Mouse (Mus musculus) liver, embryonic 12.5 days (tissue): ENCODE measurements at regions not wholly inside any gene's neighbourhood (a gene's known extent, or its start where the extent isn't known, plus 50 kb on each side); places are given as distances from the start of the nearest gene placed in this dataset.

ENCODE experiments used
- ATAC-seq: fragments of 200-750 bp; cut with Nextera tagmentation; 2 replicates; pipeline ENCODE4 v1.8.0; 2017; ENCODE audit warnings: moderate number of reproducible peaks, mild to moderate bottlenecking, moderate library complexity
- H3K27ac ChIP-seq: fragments of 300-500 bp; sonication (generic); 2 replicates; pipeline ENCODE4 v1.5.1; 2016; ENCODE audit warnings: mild to moderate bottlenecking
- H3K27me3 ChIP-seq: fragments of 300-500 bp; sonication (generic); replicated peaks from 2 replicates; pipeline ENCODE4 v1.6.1; 2016; ENCODE audit warnings: mild to moderate bottlenecking, moderate library complexity
- H3K36me3 ChIP-seq: fragments of 300-500 bp; sonication (generic); 2 replicates; pipeline ENCODE4 v1.6.1; 2016; ENCODE audit warnings: mild to moderate bottlenecking, moderate library complexity
- H3K4me1 ChIP-seq: fragments of 300-500 bp; sonication (generic); 2 replicates; pipeline ENCODE4 v1.6.1; 2016
- H3K4me2 ChIP-seq: fragments of 300-500 bp; sonication (generic); 2 replicates; pipeline ENCODE4 v1.6.1; 2016; ENCODE audit warnings: mild to moderate bottlenecking, moderate library complexity
- H3K4me3 ChIP-seq: fragments of 300-500 bp; sonication (generic); 2 replicates; pipeline ENCODE4 v1.5.1; 2016; ENCODE audit warnings: mild to moderate bottlenecking, moderate library complexity
- H3K9ac ChIP-seq: fragments of 300-500 bp; sonication (generic); 2 replicates; pipeline ENCODE4 v1.6.1; 2016; ENCODE audit warnings: mild to moderate bottlenecking, moderate library complexity
- H3K9me3 ChIP-seq: fragments of 300-500 bp; sonication (generic); replicated peaks from 2 replicates; pipeline ENCODE4 v1.6.1; 2016; ENCODE audit warnings: mild to moderate bottlenecking, moderate library complexity
- WGBS: fragments of 180-500 bp; shearing (Covaris S2); methylation state at CpG from one replicate; pipeline ENCODE4 v1.1.7; 2016; ENCODE audit not compliant: insufficient replicate concordance; 5-methylcytosine and 5-hydroxymethylcytosine counted together

DNA sequence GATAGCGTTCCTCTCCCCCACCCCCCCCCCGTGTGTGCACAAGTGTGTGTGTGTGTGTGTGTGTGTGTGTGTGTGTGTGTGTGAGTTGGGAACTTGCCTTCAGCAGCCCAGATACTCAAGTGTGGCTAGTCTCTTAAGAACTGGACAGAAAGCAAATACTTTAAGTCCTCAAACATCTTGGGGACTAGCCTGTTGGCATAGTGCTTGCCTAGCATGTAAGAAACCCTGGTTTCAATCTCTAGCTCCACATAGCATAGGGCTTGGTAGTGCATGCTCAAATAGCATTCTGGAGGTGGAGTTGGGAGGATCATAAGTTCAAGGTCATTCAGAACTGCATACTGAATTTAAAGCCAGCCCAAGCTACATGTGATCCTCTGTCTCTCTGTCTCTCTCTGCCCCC is 117.5 kb upstream of the Btg1 start:
- Histone ChIP-seq H3K4me1 (no peaks in the 10 kb centered on the region), H3K27me3 (no peaks in the 10 kb centered on the region), H3K36me3 (no peaks in the 10 kb centered on the region), H3K27ac (no peak overlapping the region), H3K9ac (no peak overlapping the region), H3K4me3 (no peak overlapping the region), H3K9me3 (no peaks in the 10 kb centered on the region), H3K4me2 (no peak overlapping the region)
- 67% methylated on average over 2 of the region's 2 CpGs for WGBS
- ATAC-seq, result no peak

DNA sequence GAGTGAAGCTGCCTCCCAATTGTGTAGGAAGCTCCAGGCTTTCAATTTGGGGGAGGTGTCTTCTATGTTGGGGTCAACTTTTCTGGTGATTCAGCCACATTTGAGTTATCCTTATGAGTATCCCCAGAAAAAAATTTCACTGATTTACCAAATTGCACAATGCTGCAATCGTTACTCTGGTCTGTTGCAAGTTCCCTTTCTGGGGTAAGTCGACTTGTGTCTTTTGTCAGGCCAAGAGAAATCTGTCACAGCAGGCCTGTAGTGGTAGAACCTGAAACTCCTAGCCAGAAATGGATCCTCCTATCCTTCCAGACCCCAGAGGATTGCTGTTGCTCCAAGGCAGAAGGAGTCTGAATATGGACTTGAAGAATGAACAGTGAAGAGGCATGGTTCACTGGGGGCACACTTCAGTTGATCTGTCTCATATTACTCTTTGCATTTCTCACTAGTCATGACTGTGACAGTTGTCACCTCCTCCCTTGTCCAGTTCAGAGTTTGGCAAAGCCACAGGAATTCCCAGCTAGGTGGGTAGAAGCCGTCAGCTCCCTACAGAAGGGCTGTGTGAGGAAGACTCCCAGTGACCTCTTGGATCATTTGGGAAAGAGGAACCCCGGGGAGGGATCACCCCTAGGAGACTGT is 114.6 kb upstream of the Btg1 start:
- Histone ChIP-seq H3K27me3 (no peaks in the 10 kb centered on the region), H3K4me2 (no peak overlapping the region), H3K9me3 (no peaks in the 10 kb centered on the region), H3K36me3 (no peaks in the 10 kb centered on the region), H3K4me1 (no peaks in the 10 kb centered on the region), H3K9ac (no peak overlapping the region), H3K27ac (no peak overlapping the region), H3K4me3 (no peak overlapping the region)
- 43% methylated on average over 4 of the region's 4 CpGs for WGBS
- no peak for ATAC-seq

DNA sequence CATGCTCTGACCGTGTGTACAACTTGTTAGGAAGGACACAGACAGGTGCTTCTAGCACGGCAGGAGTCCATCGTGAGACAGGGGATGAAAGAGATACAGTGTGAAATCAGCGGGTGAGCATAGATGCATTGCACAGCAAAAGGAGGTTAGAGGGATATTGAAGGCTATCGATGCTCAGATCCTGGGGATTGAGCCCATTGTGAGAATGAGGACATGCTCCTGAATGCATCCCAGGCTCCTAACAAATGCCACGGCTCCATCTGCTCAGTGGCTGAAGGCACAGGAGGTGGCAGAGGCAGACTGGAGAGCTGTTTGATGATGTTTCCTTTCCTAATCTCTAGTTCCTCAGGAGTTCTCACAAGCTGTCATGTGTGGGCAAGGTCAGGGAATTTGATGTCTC is 114.1 kb upstream of the Btg1 start:
- no peak overlapping the region for H3K27ac ChIP-seq
- ATAC-seq, result no peak
- H3K27me3 ChIP-seq, result no peaks in the 10 kb centered on the region
- no peaks in the 10 kb centered on the region for H3K9me3 ChIP-seq
- H3K4me3 ChIP-seq, result no peak overlapping the region
- no peak overlapping the region for H3K4me2 ChIP-seq
- no peaks in the 10 kb centered on the region for H3K36me3 ChIP-seq
- 62% methylated on average over 6 of the region's 6 CpGs for WGBS
- H3K4me1 ChIP-seq, result no peaks in the 10 kb centered on the region
- no peak overlapping the region for H3K9ac ChIP-seq

- Histone ChIP-seq H3K9me3 (no peaks in the 10 kb centered on the region), H3K9ac (no peak overlapping the region), H3K4me1 (no peaks in the 10 kb centered on the region), H3K27ac (no peak overlapping the region), H3K4me2 (no peak overlapping the region), H3K4me3 (no peak overlapping the region), H3K27me3 (no peaks in the 10 kb centered on the region), H3K36me3 (no peaks in the 10 kb centered on the region)
- WGBS, result 72% methylated on average over 8 of the region's 8 CpGs
- ATAC-seq, result no peak
These were observed 112.5 kb upstream of the Btg1 start for GRCm38 (mm10) chr10:96504340-96504739.

DNA sequence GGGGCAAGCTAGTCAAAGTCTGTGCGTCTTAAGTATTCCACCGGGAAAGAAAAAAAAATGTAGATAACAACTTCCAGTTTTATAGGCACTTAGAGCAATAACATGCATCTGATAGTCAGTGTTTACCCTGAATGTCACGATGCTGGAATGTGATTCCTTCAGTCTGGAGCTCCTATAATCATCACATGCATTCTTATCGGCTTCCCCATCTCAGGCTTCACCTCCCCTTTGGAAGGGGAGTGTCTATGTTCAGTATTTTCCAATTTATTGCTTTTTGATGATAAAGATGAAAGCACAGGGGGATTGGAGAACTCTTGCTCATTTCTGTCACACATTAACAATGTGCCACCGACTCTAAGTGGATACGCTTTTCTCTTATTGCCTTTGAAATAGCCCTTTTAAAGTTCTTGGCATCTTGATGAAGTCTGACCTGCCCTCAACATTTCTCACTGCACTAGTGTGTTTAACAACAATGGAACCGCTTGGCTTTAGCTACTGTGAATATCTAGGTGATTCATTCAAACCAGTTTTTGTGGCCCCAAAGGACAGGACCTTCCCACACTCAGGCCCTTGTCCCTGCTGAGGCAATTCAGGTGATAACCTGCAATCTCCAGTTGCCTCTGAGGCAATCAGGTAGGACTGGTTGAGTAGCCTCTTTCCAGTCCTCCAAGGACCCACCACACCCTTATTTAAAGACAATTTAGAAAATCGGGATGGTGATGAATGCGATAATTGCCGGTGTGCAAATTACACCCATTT is 101.5 kb upstream of the Btg1 start:
- ATAC-seq, result no peak
- Histone ChIP-seq H3K27ac (no peak overlapping the region), H3K9ac (no peak overlapping the region), H3K36me3 (no peaks in the 10 kb centered on the region), H3K4me2 (no peak overlapping the region), H3K27me3 (no peaks in the 10 kb centered on the region), H3K4me1 (no peaks in the 10 kb centered on the region), H3K4me3 (no peak overlapping the region), H3K9me3 (no peaks in the 10 kb centered on the region)
- 78% methylated on average over 10 of the region's 10 CpGs for WGBS

DNA sequence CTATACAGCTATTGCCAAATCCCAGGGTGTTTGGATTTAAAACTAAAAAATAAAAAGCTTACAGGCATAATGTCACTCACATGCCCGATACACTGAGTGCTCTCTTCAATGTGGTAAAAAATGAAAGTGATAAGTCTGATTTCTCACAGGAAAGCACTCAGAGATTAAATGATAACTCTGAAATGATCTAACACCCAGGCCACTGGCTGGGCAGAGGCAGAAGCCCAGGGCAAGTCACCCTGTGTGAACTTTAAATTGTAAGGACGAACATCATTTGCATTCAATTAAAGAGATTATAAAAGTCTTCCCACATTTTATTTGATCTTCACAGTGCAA is 100.9 kb upstream of the Btg1 start:
- Histone ChIP-seq H3K27me3 (no peaks in the 10 kb centered on the region), H3K9ac (no peak overlapping the region), H3K4me1 (no peaks in the 10 kb centered on the region), H3K4me2 (no peak overlapping the region), H3K36me3 (no peaks in the 10 kb centered on the region), H3K9me3 (no peaks in the 10 kb centered on the region), H3K27ac (no peak overlapping the region), H3K4me3 (no peak overlapping the region)
- ATAC-seq, result no peak
- 58% methylated on average over 2 of the region's 2 CpGs for WGBS

DNA sequence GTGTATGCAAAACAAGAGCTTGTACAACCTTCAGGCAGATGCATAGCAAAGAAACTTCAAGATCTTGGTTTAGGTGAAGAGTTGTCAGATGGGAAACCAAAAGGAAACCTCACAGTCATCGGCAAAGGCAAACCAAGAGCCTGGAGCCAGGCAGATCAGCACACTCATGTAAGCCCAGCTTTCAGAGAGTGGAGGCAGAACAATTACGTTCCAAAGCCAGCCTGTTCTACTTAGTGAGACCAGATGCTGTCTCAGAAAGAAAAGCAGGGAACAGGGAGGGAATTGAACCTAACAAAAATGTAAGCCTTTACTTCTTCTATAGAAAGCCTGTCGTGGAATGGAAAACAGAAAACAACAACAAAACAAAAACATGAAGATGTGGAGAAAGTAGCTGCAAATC is 97.4 kb upstream of the Btg1 start:
- H3K4me2 ChIP-seq, result no peak overlapping the region
- no peak for ATAC-seq
- no peaks in the 10 kb centered on the region for H3K4me1 ChIP-seq

DNA sequence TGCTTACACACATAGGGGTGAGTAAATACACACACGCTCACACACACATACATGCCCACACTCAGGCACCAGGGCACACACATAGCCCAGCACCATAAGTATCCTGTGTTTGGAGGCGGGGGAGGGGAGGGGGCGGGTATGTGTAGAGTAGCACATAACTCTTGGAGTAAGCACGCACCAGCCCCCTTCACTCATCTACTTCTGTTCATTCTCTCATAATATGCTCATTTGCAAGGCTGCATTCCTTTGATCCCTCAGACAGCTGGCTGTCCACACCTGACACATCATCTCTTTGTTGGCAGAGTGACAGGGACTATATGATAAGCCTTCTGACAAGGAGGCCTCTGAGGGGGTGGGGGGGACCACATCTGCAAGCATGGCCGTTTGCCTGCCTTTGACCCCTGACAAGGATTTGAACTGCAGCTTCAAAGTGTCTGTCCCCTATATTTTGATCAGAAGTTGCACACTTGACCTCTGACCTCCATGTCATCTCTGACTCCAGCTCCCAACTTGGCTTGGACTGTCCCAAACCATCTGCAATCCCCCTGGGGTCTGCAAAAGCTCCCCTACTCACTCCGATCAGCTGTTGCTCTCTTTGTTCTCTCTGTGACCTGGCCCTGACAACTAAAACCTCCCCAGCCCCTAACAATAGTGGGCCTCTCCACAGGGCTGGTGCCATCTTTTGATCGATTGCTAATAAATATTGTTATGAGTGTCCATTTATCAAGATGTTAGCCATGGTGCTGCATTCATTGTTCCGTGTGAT is 95.6 kb upstream of the Btg1 start:
- no peak for ATAC-seq

More for the DNA sequence above, 97.4 kb upstream of the Btg1 start:
- Histone ChIP-seq H3K36me3 (no peaks in the 10 kb centered on the region), H3K9ac (no peak overlapping the region), H3K4me3 (no peak overlapping the region), H3K9me3 (no peaks in the 10 kb centered on the region), H3K27me3 (no peaks in the 10 kb centered on the region), H3K27ac (no peak overlapping the region)
- WGBS, result 48% methylated on average over 3 of the region's 3 CpGs

DNA sequence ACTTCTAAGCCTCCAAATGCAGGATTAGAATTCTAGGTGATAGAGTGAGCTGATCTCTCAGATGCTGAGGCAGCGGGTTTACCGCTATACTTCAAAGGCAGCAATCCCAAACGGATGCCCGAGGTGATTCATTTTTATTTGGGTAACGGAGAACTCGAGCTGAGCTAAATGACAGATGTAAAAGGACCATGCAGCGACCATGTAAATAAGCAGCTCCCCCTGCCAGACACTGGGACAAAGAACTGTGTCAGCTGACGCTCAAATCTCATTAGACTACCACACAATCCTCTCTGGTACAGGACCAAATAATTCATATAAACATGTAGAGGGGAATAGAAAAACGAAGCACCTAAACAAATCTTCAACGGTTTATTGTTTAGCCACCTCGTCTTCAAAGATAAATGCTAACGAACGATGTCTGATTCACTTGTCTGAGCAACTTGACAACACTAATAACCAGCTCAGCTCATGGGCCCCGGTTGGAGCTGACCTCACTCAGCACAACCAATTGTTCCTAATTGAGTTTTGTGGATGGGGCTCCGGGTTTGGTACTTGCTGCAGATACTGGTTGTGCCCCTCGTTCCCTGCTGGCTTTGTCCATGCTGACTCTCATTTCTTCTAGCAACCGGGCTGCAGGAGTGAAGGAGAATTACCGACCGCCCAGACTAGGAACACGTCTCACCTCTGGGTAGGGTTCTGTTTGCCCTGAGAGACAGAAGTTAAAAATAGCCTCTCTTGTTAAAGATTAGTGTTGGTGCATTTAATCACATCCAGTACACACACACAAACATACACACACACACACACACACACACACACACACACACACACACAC is 92.6 kb upstream of the Btg1 start:
- 66% methylated on average over 20 of the region's 20 CpGs for WGBS

More for the DNA sequence above, 95.6 kb upstream of the Btg1 start:
- H3K27ac ChIP-seq, result no peak overlapping the region
- no peak overlapping the region for H3K9ac ChIP-seq
- H3K9me3 ChIP-seq, result no peaks in the 10 kb centered on the region
- H3K36me3 ChIP-seq, result no peaks in the 10 kb centered on the region
- H3K4me1 ChIP-seq, result no peaks in the 10 kb centered on the region
- no peak overlapping the region for H3K4me3 ChIP-seq
- H3K4me2 ChIP-seq, result no peak overlapping the region
- WGBS, result 65% methylated on average over 8 of the region's 8 CpGs
- H3K27me3 ChIP-seq, result no peaks in the 10 kb centered on the region

GRCm38 (mm10) chr10:96527864-96528263 is 88.9 kb upstream of the Btg1 start:
- H3K4me1 ChIP-seq, result no peaks in the 10 kb centered on the region
- H3K9ac ChIP-seq, result no peak overlapping the region
- H3K4me2 ChIP-seq, result no peak overlapping the region
- H3K4me3 ChIP-seq, result no peak overlapping the region
- 71% methylated on average over 3 of the region's 3 CpGs for WGBS
- no peaks in the 10 kb centered on the region for H3K36me3 ChIP-seq
- no peak overlapping the region for H3K27ac ChIP-seq
- no peak for ATAC-seq
- no peaks in the 10 kb centered on the region for H3K27me3 ChIP-seq
- H3K9me3 ChIP-seq, result no peaks in the 10 kb centered on the region

More for the DNA sequence above, 92.6 kb upstream of the Btg1 start:
- no peaks in the 10 kb centered on the region for H3K9me3 ChIP-seq
- no peak overlapping the region for H3K27ac ChIP-seq
- H3K4me3 ChIP-seq, result no peak overlapping the region
- no peaks in the 10 kb centered on the region for H3K36me3 ChIP-seq
- ATAC-seq, result no peak
- H3K4me1 ChIP-seq, result no peaks in the 10 kb centered on the region
- H3K4me2 ChIP-seq, result no peak overlapping the region
- no peak overlapping the region for H3K9ac ChIP-seq
- no peaks in the 10 kb centered on the region for H3K27me3 ChIP-seq

DNA sequence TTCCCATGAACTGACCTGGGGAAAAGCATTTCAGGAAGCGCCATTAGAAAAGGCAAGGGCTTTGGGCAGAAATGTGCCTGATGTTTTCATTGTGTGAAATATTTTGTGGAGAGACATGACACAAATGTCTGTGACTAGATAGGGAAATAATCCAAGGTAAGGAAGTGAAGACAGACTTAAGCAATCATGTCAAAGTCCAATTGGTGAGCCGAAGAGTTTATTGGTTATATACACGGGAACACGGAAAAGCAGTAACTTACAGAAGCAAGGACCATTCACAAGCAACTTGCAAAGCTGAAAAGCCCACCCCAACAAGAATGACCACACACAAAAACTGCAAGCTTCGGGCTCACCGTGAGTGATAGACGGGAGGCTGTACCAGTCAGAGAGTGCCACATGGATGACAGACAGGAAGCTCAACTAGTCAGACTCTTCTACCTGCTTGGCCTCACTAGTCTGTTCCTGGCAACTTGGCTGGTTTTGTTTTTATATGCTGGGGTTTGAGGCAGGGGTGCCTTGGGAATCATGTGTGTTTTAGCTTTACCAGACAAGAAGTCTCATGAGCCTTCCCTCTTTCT is 82.2 kb upstream of the Btg1 start:
- Histone ChIP-seq H3K4me3 (no peak overlapping the region), H3K27ac (no peak overlapping the region), H3K27me3 (no peaks in the 10 kb centered on the region), H3K36me3 (no peaks in the 10 kb centered on the region), H3K4me2 (no peak overlapping the region), H3K9me3 (no peaks in the 10 kb centered on the region), H3K9ac (no peak overlapping the region), H3K4me1 (no peaks in the 10 kb centered on the region)
- no peak for ATAC-seq
- WGBS, result 83% methylated on average over 7 of the region's 7 CpGs
